Mouse (Mus musculus): ENCODE data around the gene Metrn.

DNA sequence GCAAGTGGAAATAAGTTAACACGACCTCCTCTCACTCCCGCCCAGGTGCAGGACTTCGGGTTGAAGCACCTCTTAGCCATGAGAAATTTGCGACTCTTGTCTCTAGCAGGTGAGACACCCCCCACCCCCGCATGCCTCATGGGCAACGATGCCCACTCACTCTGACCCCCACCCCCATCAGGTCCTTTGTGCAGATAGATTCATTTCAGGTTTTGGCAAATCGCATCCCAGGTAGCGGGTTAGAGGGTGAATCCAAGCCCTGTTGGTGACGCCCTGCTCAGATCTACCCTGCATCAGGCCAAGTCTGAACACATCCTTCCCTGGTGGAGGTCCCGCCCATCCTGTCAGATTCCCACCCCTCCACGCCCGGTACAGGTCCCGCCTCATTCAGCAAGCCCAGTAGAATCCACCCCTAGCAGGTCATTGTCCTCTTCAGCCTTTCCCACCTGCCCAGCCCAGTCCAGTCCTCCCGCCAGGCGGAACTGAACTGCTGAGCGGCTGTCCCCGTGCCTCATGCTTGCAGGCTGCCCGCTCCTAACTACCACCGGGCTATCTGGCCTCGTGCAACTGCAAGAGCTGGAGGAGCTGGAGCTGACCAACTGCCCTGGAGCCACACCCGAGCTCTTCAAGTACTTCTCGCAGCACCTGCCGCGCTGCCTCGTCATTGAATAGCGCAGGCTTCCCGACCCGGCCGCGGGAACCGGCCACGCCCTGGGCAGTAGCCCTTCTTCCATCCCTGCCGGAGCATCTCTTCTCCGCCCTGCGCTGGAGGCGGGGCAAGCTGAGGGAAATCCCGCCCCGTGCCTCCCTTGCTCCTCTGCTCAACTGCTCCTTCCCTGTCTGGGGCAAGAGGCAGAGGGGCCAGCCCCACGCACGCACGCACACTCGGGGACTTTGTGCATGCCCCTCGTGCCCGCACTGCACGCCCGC, 22.2 kb upstream of the Metrn start:
- TF ChIP-seq CTCF (IDR thresholded peaks at IDR 0.05) (no peak), POLR2A (IDR thresholded peaks at IDR 0.05; ENCODE audit: insufficient read depth, low read depth, low read length) (no peak)

Measured in heart, adult 2 months (tissue).